Mouse (Mus musculus) embryonic fibroblast, embryonic 13.5 days (primary cell): Measurements from ENCODE around the gene Lrrc75b.

Source experiments
- CTCF ChIP-seq: IDR thresholded peaks from 2 replicates; pipeline ENCODE4 v1.5.1; 2011; ENCODE audit warnings: mild to moderate bottlenecking, control low read depth, low read length, moderate library complexity, borderline replicate concordance; ENCODE audit not compliant: insufficient read depth
- POLR2A ChIP-seq: IDR thresholded peaks from 2 replicates; pipeline ENCODE4 v1.6.1; 2011; ENCODE audit warnings: low read depth, mild to moderate bottlenecking, control low read depth, low read length, moderate library complexity

DNA sequence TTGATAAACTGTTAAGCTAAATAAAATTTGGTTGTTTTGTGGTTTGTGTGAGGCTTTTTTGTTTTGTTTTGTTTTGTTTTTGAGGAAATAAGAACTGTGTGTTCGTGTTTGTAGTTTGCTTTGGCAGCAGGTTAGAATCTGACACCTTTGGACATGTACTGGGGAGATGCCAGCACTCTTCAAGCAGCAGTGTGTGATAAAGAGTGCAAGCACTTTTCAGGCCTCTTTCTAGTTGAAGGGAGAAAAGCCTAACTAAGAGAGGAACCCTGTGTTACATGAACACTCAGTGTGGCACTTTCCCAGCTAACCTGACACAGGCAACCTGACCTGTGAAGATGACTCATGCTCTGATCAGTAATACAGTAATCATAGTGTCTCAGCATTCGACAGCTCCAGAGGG, 24.7 kb downstream of the Lrrc75b start:
- TF ChIP-seq CTCF = no peak
- no peak for TF ChIP-seq POLR2A
